Mouse (Mus musculus): ENCODE measurements at regions not wholly inside any gene's neighbourhood (a gene's known extent, or its start where the extent isn't known, plus 50 kb on each side); places are given as distances from the start of the nearest gene placed in this dataset.

DNA sequence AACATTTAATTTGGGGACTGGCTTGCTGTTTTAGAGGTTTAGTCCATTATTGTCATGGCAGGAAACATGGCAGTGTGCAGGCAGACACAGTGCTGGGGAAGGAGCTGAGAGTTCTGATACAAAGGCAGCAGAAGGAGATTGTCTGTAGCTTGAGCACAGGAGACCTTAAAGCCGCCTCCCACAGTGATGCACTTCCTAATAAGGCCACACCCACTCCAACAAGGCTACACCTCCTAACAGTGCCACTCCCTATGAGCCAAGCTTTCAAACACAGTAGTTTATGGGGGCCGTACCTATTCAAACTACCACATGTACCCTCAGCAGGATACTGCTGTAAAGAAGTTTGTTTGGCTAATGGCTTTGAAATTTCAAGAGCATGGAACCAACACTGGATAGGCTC, 113.3 kb upstream of the Zfp217 start:
- TF ChIP-seq CTCF (IDR thresholded peaks at IDR 0.05; ENCODE audit: control insufficient read depth, insufficient read depth, insufficient read length) (no peak), MAX (IDR thresholded peaks at IDR 0.05) (no peak), USF1 (IDR thresholded peaks at IDR 0.05; ENCODE audit: low read depth) (no peak)
